Mouse (Mus musculus): ENCODE results near the gene Ndufaf8.

- TF ChIP-seq CTCF (conservative IDR thresholded peaks at IDR 0.05 in 1 of 2, IDR thresholded peaks at IDR 0.05 in 1 of 2; ENCODE audit: low read depth in 2 of 2, low read length in 2 of 2) (no peak), EP300 (IDR thresholded peaks at IDR 0.05; ENCODE audit: low read length) (no peak), POLR2A (IDR thresholded peaks at IDR 0.05; ENCODE audit: low read depth, low read length) (no peak), TCF12 (IDR thresholded peaks at IDR 0.05; ENCODE audit: low read depth, low read length) (no peak), MYC (IDR thresholded peaks at IDR 0.05; ENCODE audit: low read depth, low read length) (no peak), E2F4 (IDR thresholded peaks at IDR 0.05; ENCODE audit: insufficient replicate concordance, low read depth, low read length) (no peak), CHD2 (IDR thresholded peaks at IDR 0.05; ENCODE audit: low read length) (no peak), BHLHE40 (IDR thresholded peaks at IDR 0.05; ENCODE audit: low read depth, low read length) (no peak), MAX (IDR thresholded peaks at IDR 0.05; ENCODE audit: low read length) (no peak), JUND (conservative IDR thresholded peaks at IDR 0.05; ENCODE audit: low read depth, low read length) (no peak), HCFC1 (IDR thresholded peaks at IDR 0.05; ENCODE audit: low read depth, low read length) (no peak), ELF1 (IDR thresholded peaks at IDR 0.05; ENCODE audit: low read depth, low read length) (no peak), SMC3 (IDR thresholded peaks at IDR 0.05; ENCODE audit: low read depth, low read length) (no peak), POLR2AphosphoS2 (IDR thresholded peaks at IDR 0.05; ENCODE audit: low read depth, low read length) (no peak)
These were observed 35.4 kb downstream of the Ndufaf8 start for GRCm38 (mm10) chr11:120134148-120134547.
